Mouse (Mus musculus) cerebellum, adult 11 months (tissue): Measurements from ENCODE around the gene Ets1.

ENCODE experiments used
- DNase-seq: peaks from one replicate; pipeline ENCODE4 v3.0.0; 2022

Gene Ets1

GRCm38 (mm10) chr9:32635627-32636385 lies at the start of gene Ets1:
Gene Ets1, plus strand, starts transcription at chr9:32636221.
- DNase-seq, result no peak

- peak; percentile 30 for DNase-seq
Measured at GRCm38 (mm10) chr9:32589900-32590299, 46.1 kb upstream of the Ets1 start.

GRCm38 (mm10) chr9:32590571-32590970 lies 45.5 kb upstream of the Ets1 start:
- DNase-seq, result no peak

- peak; percentile 9 for DNase-seq
Measured at GRCm38 (mm10) chr9:32591732-32592582, 44.1 kb upstream of the Ets1 start.

GRCm38 (mm10) chr9:32592583-32592890 lies 43.5 kb upstream of the Ets1 start:
- no peak for DNase-seq

- no peak for DNase-seq
Measured at GRCm38 (mm10) chr9:32593816-32594215, 42.2 kb upstream of the Ets1 start.

GRCm38 (mm10) chr9:32594346-32594745 lies 41.7 kb upstream of the Ets1 start:
- no peak for DNase-seq

GRCm38 (mm10) chr9:32595076-32595820 lies 40.8 kb upstream of the Ets1 start:
- DNase-seq, result no peak

- DNase-seq, result no peak
Measured at GRCm38 (mm10) chr9:32596366-32596765, 39.7 kb upstream of the Ets1 start.

GRCm38 (mm10) chr9:32601953-32602352 lies 34.1 kb upstream of the Ets1 start:
- no peak for DNase-seq

- no peak for DNase-seq
Measured at GRCm38 (mm10) chr9:32603097-32603496, 32.9 kb upstream of the Ets1 start.

- DNase-seq, result no peak
Measured at GRCm38 (mm10) chr9:32607218-32607617, 28.8 kb upstream of the Ets1 start.

GRCm38 (mm10) chr9:32608831-32609610 lies 27.0 kb upstream of the Ets1 start:
- DNase-seq, result no peak

GRCm38 (mm10) chr9:32610218-32610617 lies 25.8 kb upstream of the Ets1 start:
- DNase-seq, result no peak

- DNase-seq, result no peak
Measured at GRCm38 (mm10) chr9:32610631-32611030, 25.4 kb upstream of the Ets1 start.

- DNase-seq, result no peak
Measured at GRCm38 (mm10) chr9:32611340-32611739, 24.7 kb upstream of the Ets1 start.

- DNase-seq, result no peak
Measured at GRCm38 (mm10) chr9:32612426-32612825, 23.6 kb upstream of the Ets1 start.

- no peak for DNase-seq
Measured at GRCm38 (mm10) chr9:32612861-32613421, 23.1 kb upstream of the Ets1 start.

- DNase-seq, result no peak
Measured at GRCm38 (mm10) chr9:32614191-32614590, 21.8 kb upstream of the Ets1 start.

- DNase-seq, result no peak
Measured at GRCm38 (mm10) chr9:32615461-32615860, 20.6 kb upstream of the Ets1 start.

- no peak for DNase-seq
Measured at GRCm38 (mm10) chr9:32615986-32616385, 20.0 kb upstream of the Ets1 start.
